Mouse (Mus musculus) limb, embryonic 13.5 days (tissue): Measurements from ENCODE around the gene Epb41. TPM values are rescaled to one million over a fixed set of nuclear protein-coding genes. Genes with fewer than 3 reads are reported as not detected.

Source experiments
- ATAC-seq: fragments of 200-750 bp; cut with Nextera tagmentation; 2 replicates; pipeline ENCODE4 v1.8.0; 2017; ENCODE audit warnings: low read depth, moderate number of reproducible peaks, moderate TSS enrichment; ENCODE audit not compliant: low FRiP score
- H3K27ac ChIP-seq: fragments of 300-500 bp; sonication (generic); 2 replicates; pipeline ENCODE4 v1.5.1; 2015; ENCODE audit warnings: inconsistent platforms, mild to moderate bottlenecking, moderate library complexity
- H3K27me3 ChIP-seq: fragments of 300-500 bp; sonication (generic); 2 replicates; pipeline ENCODE4 v1.6.1; 2015; ENCODE audit warnings: mild to moderate bottlenecking, inconsistent platforms
- H3K36me3 ChIP-seq: fragments of 300-500 bp; sonication (generic); 2 replicates; pipeline ENCODE4 v1.6.1; 2015; ENCODE audit warnings: inconsistent platforms, mild to moderate bottlenecking, moderate library complexity
- H3K4me1 ChIP-seq: fragments of 300-500 bp; sonication (generic); 2 replicates; pipeline ENCODE4 v1.6.1; 2015; ENCODE audit warnings: inconsistent platforms
- H3K4me2 ChIP-seq: fragments of 300-500 bp; sonication (generic); replicated peaks from 2 replicates; pipeline ENCODE4 v1.6.1; 2015; ENCODE audit warnings: inconsistent platforms, mild to moderate bottlenecking, moderate library complexity
- H3K4me3 ChIP-seq: fragments of 300-500 bp; sonication (generic); 2 replicates; pipeline ENCODE4 v1.5.1; 2015; ENCODE audit warnings: moderate library complexity, mild to moderate bottlenecking, inconsistent platforms
- H3K9ac ChIP-seq: fragments of 300-500 bp; sonication (generic); 2 replicates; pipeline ENCODE4 v1.6.1; 2015; ENCODE audit warnings: mild to moderate bottlenecking, inconsistent platforms
- H3K9me3 ChIP-seq: fragments of 300-500 bp; sonication (generic); 2 replicates; pipeline ENCODE4 v1.6.1; 2016; ENCODE audit warnings: inconsistent platforms
- WGBS: fragments of 180-500 bp; shearing (Covaris S2); methylation state at CpG from one replicate; pipeline ENCODE4 v1.1.7; 2015; 5-methylcytosine and 5-hydroxymethylcytosine counted together
- polyA plus RNA-seq: library from polyadenylated mRNA; unstranded; fragments of >200 nt; fragmentation: Nextera tagmentation; extraction: Ambion mirVana; gene quantifications from 2 replicates; pipeline ENCODE4 v1.2.1, GENCODE M21; 2015

The Epb41 gene
- polyA plus RNA-seq, 1 experiment from 2014 or later = 78.8 TPM

DNA sequence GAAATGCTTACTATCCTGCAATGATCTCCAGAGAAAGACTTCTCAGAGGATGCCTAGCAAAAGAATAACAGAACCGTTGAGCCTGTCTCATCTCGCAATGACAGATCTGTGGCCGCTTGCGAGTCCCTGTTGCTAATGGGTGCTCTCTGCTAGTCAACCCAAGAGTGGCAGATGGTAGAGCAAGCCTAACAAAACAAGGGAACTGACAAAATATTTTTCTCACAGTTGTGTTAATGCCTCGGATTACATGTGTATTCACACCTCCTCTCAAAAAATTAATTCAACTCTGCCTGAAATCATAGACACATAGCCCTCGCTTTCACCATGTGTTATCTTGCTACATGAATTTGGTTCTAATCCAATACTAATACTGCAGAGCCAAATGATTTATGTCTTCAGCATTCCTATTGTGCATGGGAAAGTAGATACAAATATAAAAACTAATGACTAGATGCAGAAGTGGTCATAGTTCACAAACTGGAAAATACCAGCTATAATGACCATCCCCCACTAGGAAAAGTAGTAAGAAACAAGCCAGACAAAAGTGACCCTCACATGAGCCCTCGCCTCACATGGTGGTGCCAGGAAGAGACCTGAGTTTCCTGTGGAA is 104.8 kb downstream of the Epb41 start:
- H3K27me3 ChIP-seq = no peaks in the 10 kb centered on the region
- H3K4me1 ChIP-seq = no peaks in the 10 kb centered on the region
- no peak overlapping the region for H3K4me2 ChIP-seq
- no peak overlapping the region for H3K9ac ChIP-seq
- no peak overlapping the region for H3K4me3 ChIP-seq
- no peak for ATAC-seq
- WGBS = 95% methylated on average over 7 of the region's 7 CpGs
- no peak overlapping the region for H3K27ac ChIP-seq
- H3K36me3 ChIP-seq = peaks cover 68% of the 10 kb centered on the region
- H3K9me3 ChIP-seq = no peaks in the 10 kb centered on the region

DNA sequence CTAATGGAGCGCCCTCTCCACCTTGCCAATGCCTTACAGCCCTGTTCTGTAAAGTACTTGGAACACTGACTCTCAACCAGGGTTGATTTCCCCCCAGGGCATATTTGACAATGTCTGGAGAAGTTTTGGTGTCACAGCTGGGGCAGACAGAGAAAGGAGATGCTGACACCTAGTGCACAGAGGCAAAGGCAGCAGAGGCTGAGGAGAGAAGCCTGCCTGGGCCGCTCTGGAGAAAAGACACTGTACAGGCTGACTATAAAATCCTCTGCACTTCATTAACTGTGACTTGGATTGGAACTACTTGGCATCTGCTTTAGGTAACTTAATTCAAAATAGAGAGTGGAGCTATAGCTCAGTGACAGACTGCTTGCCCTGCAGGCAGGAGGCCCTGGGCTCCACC is 106.2 kb downstream of the Epb41 start:
- Histone ChIP-seq H3K4me1 (no peaks in the 10 kb centered on the region), H3K4me3 (no peak overlapping the region), H3K9me3 (no peaks in the 10 kb centered on the region), H3K9ac (no peak overlapping the region), H3K4me2 (no peak overlapping the region), H3K27me3 (no peaks in the 10 kb centered on the region), H3K36me3 (peaks cover 68% of the 10 kb centered on the region), H3K27ac (no peak overlapping the region)
- WGBS = 68% methylated on average over 2 of the region's 2 CpGs
- peak; percentile 59; the same call in 1 of the 2 replicates for ATAC-seq

DNA sequence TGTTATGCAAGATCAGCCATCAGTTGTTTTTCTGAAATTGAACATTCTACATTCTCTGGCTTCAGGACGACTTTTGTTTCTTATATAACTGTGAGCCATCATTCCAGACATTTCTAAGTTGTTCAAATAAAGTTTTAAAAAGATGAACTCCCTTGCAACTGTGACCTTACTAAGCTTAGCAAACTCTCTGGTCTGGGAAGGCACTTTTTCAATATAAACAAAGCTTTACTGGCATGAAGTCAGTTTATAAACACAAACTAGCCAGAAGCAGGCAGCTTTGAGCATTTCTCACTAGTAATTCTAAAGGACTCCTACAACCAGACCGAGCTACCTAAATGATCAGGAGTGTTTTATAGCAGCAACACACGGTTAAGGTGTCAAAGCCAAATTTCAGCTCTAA is 118.0 kb downstream of the Epb41 start:
- Histone ChIP-seq H3K27ac (no peak overlapping the region), H3K4me3 (no peak overlapping the region), H3K4me2 (no peak overlapping the region), H3K4me1 (no peaks in the 10 kb centered on the region), H3K9me3 (no peaks in the 10 kb centered on the region), H3K9ac (no peak overlapping the region), H3K36me3 (peaks cover 54% of the 10 kb centered on the region), H3K27me3 (no peaks in the 10 kb centered on the region)
- no peak for ATAC-seq
- WGBS = 52% methylated on average over 3 of the region's 3 CpGs

DNA sequence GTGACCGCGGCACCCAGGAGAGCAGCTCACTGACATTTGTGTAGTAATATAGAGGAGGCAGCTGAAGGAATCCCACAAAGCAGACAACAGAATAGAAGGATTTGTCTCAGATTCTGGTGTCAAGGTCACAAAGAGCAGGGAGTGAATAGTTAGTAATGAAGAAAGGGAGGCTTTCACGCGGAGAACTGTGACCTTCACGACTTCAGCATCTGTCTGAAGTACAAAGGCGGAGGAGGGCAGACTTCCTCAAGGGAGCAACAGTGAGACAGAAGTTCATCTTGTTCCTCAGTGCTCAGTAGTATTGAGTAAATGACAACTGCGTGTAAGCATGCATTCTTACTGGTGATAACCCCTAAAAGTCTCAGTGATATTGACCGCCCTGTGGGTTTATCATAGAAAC is 124.5 kb downstream of the Epb41 start:
- no peak for ATAC-seq
- Histone ChIP-seq H3K36me3 (peaks cover 50% of the 10 kb centered on the region), H3K9ac (no peak overlapping the region), H3K27me3 (no peaks in the 10 kb centered on the region), H3K9me3 (no peaks in the 10 kb centered on the region), H3K27ac (no peak overlapping the region), H3K4me1 (peaks cover 5% of the 10 kb centered on the region; the same call in 1 of the 2 replicates), H3K4me2 (no peak overlapping the region), H3K4me3 (no peak overlapping the region)
- WGBS = 87% methylated on average over 8 of the region's 8 CpGs

DNA sequence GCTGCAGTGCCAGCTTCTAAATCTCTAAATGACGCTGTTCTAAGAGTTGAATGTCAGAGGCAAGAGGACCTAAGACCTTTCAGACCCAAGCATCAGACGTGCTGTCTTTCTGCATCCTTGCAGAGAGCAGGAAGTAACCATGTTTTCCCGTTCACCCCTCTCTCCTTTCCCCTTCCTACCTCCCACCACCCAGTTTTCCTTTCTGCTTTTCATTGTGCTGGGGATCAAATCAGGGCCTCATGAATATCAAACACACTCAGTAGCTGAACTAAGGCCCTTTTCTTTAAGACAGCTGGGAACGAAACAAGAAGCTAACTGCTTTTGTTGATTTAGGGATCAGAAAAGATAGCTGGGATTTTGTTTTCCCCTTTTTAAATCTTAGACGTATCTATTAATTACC is 125.2 kb downstream of the Epb41 start:
- Histone ChIP-seq H3K9me3 (no peaks in the 10 kb centered on the region), H3K27me3 (no peaks in the 10 kb centered on the region), H3K4me1 (peaks cover 6% of the 10 kb centered on the region; the same call in 1 of the 2 replicates), H3K36me3 (peaks cover 44% of the 10 kb centered on the region), H3K4me2 (no peak overlapping the region), H3K9ac (no peak overlapping the region), H3K4me3 (no peak overlapping the region), H3K27ac (no peak overlapping the region)
- no peak for ATAC-seq
- WGBS = 58% methylated on average over 5 of the region's 5 CpGs

DNA sequence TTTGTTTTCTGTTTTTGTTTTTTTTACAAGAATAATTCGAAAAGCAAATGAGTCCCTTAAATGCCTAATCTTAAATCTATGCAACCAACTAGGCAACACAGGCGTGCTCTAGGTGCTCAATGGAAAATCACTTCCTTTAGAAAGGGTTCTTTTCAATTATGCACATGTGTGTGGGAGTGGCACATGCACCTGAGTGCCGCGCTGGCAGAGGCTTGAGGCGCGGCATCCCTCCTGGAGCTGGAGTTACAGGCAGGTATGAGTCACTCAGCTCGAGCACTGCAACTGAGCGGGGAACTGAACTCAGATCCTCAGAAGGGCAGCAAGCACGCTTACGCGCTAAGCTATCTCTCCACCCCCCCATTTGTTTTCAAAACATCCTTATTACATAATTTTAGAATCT is 127.3 kb downstream of the Epb41 start:
- Histone ChIP-seq H3K9ac (no peak overlapping the region), H3K4me2 (no peak overlapping the region), H3K27me3 (no peaks in the 10 kb centered on the region), H3K9me3 (no peaks in the 10 kb centered on the region), H3K4me1 (peaks cover 6% of the 10 kb centered on the region; the same call in 1 of the 2 replicates), H3K4me3 (no peak overlapping the region), H3K27ac (no peak overlapping the region), H3K36me3 (peaks cover 34% of the 10 kb centered on the region)
- no peak for ATAC-seq
- 93% methylated on average over 11 of the region's 11 CpGs for WGBS

DNA sequence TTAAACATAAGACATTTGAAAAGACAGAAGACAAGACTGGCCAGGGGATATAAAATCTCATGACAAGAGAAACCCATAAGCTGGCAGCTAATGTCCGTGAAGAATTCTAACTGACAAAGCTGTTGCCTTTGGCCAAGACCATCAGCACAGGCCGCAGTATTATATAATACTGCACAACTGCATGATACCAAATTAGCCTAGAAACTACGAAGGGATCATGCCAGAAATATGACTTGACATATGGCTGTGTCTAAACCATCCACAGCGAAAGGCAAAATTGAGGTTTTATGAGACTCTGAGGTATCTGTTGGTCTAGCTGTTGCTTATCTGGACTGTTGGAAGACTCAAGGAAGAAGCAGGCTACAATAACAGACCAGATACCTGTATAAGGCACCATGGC is 134.3 kb downstream of the Epb41 start:
- Histone ChIP-seq H3K36me3 (peaks cover 25% of the 10 kb centered on the region), H3K9ac (no peak overlapping the region), H3K4me1 (peaks cover 13% of the 10 kb centered on the region), H3K4me2 (no peak overlapping the region), H3K4me3 (no peak overlapping the region), H3K9me3 (no peaks in the 10 kb centered on the region), H3K27ac (no peak overlapping the region), H3K27me3 (no peaks in the 10 kb centered on the region)
- WGBS = 96% methylated on average over 4 of the region's 4 CpGs
- no peak for ATAC-seq

DNA sequence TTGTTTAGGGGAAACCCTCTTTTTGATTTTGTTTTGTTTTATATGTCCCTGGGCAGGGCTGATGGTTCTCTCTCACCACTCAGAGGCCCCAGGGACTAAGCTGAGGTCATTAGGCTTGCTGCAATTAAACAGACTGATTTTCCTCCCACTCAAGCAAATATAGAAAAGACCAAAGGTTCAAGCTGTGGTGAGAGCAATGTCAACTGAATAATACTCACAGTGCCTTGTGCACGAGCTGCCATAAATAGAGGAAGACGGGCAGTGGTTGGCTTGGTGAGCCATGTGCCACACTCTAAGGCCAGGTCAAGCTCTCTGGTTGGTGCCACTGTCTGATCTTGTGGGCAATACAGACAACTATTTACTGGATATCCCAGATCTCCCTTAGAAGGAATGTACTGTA is 135.7 kb downstream of the Epb41 start:
- H3K4me2 ChIP-seq = no peak overlapping the region
- H3K4me3 ChIP-seq = no peak overlapping the region
- H3K9me3 ChIP-seq = no peaks in the 10 kb centered on the region
- ATAC-seq = no peak
- H3K9ac ChIP-seq = no peak overlapping the region
- 82% methylated on average over 2 of the region's 2 CpGs for WGBS
- no peaks in the 10 kb centered on the region for H3K27me3 ChIP-seq
- no peak overlapping the region for H3K27ac ChIP-seq
- peaks cover 37% of the 10 kb centered on the region for H3K36me3 ChIP-seq
- peaks cover 10% of the 10 kb centered on the region for H3K4me1 ChIP-seq

DNA sequence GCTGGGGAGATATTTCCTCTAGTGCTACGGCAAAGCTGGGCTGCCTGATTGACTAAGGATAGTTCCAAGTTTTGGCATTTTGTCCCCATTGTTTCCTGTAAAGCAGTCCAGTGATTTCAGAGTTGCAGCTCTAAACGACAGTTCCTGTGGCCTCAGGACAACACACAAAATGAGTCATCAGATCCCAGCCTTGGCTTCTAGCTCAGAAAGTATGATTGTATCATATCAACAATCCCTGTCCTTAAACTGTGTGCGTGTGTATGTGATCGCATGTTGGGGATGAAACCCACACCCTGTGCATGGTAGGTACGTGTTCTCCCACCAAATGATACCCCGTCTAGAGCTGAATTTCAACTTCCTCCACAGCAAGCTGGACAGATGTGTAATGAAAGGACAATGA is 146.0 kb downstream of the Epb41 start:
- 91% methylated on average over 6 of the region's 6 CpGs for WGBS
- ATAC-seq = no peak
- Histone ChIP-seq H3K27ac (no peak overlapping the region), H3K27me3 (peaks cover 4% of the 10 kb centered on the region; the same call in 1 of the 2 replicates), H3K9ac (no peak overlapping the region), H3K36me3 (peaks cover 91% of the 10 kb centered on the region), H3K4me3 (no peak overlapping the region), H3K9me3 (no peaks in the 10 kb centered on the region), H3K4me1 (peaks cover 21% of the 10 kb centered on the region), H3K4me2 (no peak overlapping the region)

DNA sequence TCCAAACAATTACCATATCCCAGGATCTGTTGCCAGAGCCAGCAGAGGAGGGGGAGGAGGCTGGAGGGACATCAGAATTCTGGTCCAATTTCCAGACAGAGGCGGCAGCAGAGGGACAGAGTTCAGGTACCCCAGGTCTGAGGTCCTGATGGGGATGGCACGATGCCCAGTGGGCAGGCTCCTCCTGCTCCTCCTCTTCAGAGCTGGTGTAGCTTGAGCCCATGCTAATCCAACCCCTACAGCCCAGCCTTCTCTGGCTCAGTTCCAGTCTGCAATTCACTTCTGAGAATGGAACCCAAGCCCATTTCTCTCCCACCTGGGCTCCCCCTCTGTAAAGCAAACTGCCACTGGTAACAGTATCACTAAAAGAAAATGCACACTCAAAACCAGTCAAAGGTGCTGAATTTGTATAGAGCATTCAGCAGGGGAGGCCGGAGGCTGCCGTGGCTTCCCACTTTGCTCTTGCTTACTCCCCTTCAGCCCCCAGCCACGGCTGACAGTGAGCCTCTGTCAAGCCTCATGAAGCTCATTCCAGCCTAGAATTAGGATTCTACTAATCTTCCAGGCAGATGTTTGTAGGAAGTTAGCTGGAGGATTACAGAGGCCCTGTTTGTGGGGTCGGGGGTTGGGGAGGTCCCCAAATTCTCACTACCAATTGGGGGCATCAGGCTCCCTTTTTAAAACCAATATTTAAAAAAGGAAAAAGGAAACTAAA is 150.9 kb downstream of the Epb41 start:
- Histone ChIP-seq H3K27ac (peak overlapping the region; percentile 33; the same call in 1 of the 2 replicates), H3K36me3 (peaks cover 60% of the 10 kb centered on the region), H3K9ac (no peak overlapping the region), H3K27me3 (peaks cover 23% of the 10 kb centered on the region), H3K4me2 (peak overlapping the region; percentile 85), H3K4me1 (peaks cover 60% of the 10 kb centered on the region), H3K4me3 (peak overlapping the region; percentile 2; the same call in 1 of the 2 replicates), H3K9me3 (no peaks in the 10 kb centered on the region)
- no peak for ATAC-seq
- WGBS = 59% methylated on average over 6 of the region's 6 CpGs

DNA sequence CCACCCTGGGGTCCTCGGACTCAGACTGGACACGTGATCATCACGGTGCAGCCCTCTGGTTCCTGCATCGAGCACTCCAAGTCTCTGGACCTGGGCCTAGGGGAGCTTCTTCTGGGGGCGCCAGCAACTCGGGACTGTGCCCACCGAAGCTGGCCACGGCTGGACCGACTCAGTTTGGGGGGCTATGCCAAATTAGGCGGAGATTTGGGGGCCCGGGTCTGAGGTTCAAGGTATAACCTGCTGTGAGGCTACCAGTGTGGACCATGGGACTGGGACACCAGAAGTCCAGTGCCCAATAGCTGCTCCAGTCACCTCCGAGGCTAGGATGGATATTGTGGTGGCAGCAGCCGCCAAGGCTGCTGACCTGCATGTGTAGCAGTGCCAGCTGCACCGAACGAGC is 152.7 kb downstream of the Epb41 start:
- Histone ChIP-seq H3K9me3 (no peaks in the 10 kb centered on the region), H3K36me3 (peaks cover 41% of the 10 kb centered on the region), H3K27ac (no peak overlapping the region), H3K9ac (peak overlapping the region; percentile 86), H3K4me3 (peak overlapping the region; percentile 76), H3K27me3 (peaks cover 29% of the 10 kb centered on the region), H3K4me1 (peaks cover 75% of the 10 kb centered on the region), H3K4me2 (peak overlapping the region; percentile 85)
- WGBS = 56% methylated on average over 15 of the region's 15 CpGs
- no peak for ATAC-seq

DNA sequence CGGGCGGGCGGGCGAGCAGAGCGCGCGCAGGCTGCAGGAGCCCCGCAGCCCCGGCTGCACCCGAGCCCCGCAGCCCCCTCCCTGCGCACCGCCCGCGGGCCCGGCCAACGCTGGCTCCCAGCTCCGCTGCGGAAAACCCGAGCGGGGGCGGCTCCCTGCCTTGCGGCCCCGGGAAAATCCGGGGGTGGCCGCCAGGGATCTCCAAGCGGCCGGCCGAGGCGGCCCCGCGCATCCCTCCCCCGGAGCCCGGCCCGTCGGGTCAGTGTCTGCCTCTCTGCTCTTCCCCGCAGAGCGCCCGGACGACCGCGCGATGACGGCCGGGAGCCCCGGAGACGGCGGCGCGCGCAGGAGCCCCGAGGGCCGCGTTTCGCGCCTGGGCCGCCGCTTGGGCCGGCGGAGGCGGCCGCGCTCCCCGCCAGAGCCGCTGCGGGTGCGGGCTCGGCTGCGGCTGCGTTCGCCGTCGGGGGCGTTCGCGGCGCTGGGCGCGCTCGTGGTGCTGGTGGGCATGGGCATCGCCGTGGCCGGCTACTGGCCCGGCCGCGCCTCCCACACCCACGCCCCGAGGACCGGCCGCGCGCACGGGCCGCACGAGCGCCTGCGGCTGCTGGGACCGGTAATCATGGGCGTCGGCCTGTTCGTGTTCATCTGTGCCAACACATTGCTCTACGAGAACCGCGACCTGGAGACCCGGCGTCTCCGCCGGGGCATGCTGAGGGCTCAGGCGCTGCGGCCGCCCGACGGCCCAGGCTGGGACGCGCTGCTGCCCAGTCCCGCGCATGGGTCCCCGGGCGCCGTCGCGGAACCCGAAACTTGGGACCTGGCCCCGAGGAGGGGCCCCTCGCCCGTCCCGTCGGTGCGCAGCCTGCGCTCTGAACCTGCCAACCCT is 153.4 kb downstream of the Epb41 start, which contains the start of gene Tmem200b:
Gene Tmem200b (plus strand): TSS at position 311 of the 886 bp plus-strand sequence.
- H3K27ac ChIP-seq = peak within 1 kb of the TSS; percentile 93
- H3K4me1 ChIP-seq = peaks cover 82% of the 10 kb centered on the region
- ATAC-seq = peak; percentile 16; the same call in 1 of the 2 replicates
- WGBS = 1% methylated on average over 78 of the region's 130 CpGs
- H3K36me3 ChIP-seq = peaks cover 34% of the 10 kb centered on the region
- H3K4me3 ChIP-seq = peak within 1 kb of the TSS; percentile 76
- peaks cover 36% of the 10 kb centered on the region for H3K27me3 ChIP-seq
- no peaks in the 10 kb centered on the region for H3K9me3 ChIP-seq
- peak within 1 kb of the TSS; percentile 86 for H3K9ac ChIP-seq
- H3K4me2 ChIP-seq = peak within 1 kb of the TSS; percentile 85
